Mouse (Mus musculus): ENCODE measurements around the gene Islr.

The Islr gene

DNA sequence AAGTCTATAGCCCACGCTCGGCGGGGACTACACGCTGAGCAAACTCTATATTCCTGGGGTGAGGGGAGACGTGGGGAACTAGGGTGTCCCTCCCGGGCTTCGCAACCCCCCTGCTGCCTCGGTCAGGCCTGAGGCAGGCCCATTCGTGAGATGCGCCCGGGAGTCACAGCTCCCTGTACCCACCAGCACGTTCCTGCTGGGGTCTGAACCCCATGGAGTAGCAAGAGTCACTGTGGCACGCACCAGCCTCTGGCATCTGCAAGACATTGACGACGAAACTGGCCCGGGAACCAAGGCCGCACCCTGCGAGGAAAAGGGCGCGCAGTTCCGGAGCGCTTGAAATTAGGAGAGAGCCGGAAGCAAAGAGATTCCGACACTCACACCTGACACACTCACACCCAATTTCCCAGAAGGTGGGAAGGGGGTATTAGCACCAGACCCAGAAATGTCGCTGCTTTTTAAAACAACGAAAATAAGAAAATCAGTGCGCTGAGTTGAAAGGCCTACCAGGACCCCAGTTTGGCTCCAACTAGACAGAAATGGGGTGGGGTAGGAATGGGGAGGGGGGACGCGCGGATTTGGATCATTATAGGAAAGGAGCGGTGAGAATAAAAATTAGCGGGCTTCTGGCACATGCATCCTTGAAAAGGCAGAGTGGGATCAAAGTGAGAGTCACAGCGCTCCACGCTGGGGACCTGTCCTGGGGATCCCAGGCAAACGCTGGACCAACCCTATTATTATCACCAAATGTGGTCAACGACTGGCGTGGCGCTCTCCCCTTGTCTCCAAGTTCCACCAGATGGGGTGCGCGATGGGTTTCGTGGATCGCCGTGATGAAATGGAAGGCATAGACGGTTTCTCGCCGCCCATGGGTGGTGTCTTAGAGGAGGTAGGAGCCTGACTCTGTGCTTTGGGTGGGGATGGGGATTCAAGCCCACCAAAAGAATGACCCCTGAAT is 7.2 kb downstream of the Islr start:
- WGBS: 26% methylated on average over 46 of the region's 46 CpGs

GRCm38 (mm10) chr9:58196141-58196540 is 8.0 kb downstream of the Islr start:
- WGBS: 20% methylated on average over 13 of the region's 14 CpGs

GRCm38 (mm10) chr9:58195671-58196070 is 8.4 kb downstream of the Islr start:
- 26% methylated on average over 1 of the region's 1 CpGs for WGBS

GRCm38 (mm10) chr9:58194222-58194621 is 9.9 kb downstream of the Islr start:
- 75% methylated on average over 9 of the region's 9 CpGs for WGBS

DNA sequence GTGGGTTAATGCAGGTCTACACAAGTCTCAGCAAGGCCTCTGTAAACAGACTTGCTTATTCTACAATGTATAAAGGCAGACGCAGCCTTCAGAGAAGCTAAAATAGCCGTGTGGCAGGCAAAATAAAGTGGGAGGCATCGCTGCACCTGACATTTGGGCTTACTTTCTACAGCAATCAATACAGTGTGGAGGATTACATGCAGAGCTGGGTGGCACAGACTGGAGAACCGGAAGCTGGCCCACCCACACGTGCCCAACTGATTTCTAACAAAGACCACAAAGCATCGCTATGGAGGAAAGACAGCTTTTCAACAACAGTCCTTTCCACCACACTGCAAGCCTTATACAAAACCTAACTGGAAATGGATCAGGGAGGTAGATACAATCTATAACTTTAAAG is 19.6 kb downstream of the Islr start:
- WGBS: 40% methylated on average over 6 of the region's 6 CpGs

- WGBS: 78% methylated on average over 2 of the region's 2 CpGs
Observed at GRCm38 (mm10) chr9:58179390-58179789, 24.7 kb downstream of the Islr start.

DNA sequence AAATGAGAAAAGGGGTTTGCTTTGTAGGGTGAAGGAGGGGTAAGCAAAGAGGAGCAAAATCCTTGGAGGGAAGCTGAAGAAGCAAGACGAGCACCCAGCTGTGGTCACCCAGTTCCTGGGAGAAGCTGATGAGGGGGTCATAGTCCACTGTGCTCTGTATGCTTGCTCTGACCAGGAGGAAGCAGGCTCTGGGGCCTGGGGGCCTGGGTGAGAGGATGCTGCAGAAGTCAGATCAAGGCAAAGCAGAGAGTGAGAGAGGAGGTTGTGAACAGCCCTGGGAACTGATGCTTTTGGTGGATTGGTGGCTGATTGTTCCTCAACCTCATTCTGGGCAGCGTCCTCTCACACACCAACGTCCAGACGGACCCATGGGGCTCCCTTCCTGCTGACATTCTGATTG is 26.9 kb downstream of the Islr start:
- WGBS: 55% methylated on average over 4 of the region's 4 CpGs

GRCm38 (mm10) chr9:58175745-58176487 is 28.2 kb downstream of the Islr start:
- WGBS: 41% methylated on average over 5 of the region's 5 CpGs

- 22% methylated on average over 5 of the region's 5 CpGs for WGBS
Observed at GRCm38 (mm10) chr9:58174818-58175251, 29.3 kb downstream of the Islr start.

DNA sequence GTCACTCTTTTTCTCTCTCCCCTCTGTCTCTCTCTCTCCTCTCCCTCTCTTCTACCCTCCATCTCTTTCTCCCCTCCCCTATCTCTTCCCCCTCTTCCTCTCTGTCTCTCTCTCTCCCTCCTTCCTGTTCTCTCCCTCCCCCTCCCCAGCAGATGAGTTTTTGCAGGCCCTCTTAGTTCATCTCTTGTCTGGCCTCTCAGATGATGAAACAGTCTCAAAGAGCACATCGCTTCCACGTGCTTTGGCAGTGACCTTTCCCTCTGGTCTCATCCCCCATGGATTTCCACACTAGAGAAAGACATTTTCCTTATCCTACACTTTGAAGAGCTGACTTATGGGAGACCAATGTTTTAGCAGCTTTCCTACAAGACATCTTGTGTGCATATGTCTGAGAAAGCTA is 31.2 kb downstream of the Islr start:
- 67% methylated on average over 2 of the region's 2 CpGs for WGBS

GRCm38 (mm10) chr9:58169426-58169825 is 34.7 kb downstream of the Islr start:
- 57% methylated on average over 6 of the region's 6 CpGs for WGBS

DNA sequence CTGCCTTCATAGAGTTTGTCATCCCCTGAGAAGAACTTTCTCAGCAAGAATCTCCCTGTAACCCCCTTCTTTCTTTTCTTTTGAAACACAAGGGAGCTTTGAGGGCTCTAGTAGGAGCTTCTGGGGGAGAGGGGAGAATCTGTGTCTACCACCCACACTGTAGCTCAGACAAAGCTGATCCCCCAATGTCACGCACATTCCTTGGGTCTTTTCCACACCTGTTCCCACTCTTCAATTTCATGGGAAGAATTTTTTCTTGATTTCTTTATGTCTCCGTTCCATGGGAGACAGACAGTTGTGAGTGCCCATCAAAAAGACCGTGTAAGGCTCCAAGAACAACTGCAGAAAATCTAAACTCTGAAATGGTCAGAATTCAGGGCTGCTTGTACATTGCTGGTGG is 35.2 kb downstream of the Islr start:
- 61% methylated on average over 3 of the region's 3 CpGs for WGBS

DNA sequence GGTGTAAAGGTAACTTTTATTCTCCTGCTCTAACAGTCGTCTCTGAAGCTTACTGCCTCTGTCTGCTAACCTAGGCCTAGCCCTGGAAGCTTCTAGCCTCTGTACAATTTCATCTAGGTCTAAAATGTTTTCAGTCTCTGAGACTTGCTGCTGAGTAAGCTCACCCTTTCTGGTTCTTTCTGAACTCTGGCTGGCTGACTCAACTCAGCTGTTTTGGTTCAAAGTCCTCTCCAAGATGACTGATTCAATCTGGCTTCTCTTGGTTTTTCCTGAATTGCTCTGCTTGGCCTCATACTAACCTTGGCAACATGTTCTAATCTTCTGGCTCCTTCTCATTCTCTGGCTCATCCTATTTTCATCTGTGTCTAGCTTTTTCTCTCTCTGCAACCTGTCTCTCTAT is 38.3 kb downstream of the Islr start:
- WGBS: 91% methylated on average over 1 of the region's 1 CpGs

GRCm38 (mm10) chr9:58163146-58163545 is 41.0 kb downstream of the Islr start:
- 66% methylated on average over 5 of the region's 5 CpGs for WGBS

- 94% methylated on average over 3 of the region's 3 CpGs for WGBS
Observed at GRCm38 (mm10) chr9:58162173-58162572, 41.9 kb downstream of the Islr start.

DNA sequence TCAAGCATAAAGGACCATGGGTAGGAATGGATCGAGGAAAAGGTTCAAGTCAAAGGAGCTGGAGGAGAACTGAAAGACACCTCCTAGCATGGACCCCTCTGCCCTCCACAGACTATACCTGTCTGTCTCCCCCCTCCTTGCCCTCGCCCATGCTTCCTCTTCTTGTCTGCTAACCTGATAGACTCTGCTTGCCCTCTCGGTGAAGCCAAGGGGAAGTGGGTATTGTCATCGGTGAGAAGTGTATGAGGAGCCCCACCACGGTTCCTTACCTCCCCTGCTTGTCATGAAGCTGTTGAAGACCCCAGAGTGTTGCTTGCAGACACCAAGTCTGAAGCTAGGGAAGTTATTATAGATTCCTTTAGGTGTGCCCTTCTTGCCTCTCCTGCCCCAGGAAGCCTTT is 43.8 kb downstream of the Islr start:
- 76% methylated on average over 5 of the region's 5 CpGs for WGBS

- WGBS: 41% methylated on average over 4 of the region's 4 CpGs
Observed at GRCm38 (mm10) chr9:58159855-58160254, 44.3 kb downstream of the Islr start.

DNA sequence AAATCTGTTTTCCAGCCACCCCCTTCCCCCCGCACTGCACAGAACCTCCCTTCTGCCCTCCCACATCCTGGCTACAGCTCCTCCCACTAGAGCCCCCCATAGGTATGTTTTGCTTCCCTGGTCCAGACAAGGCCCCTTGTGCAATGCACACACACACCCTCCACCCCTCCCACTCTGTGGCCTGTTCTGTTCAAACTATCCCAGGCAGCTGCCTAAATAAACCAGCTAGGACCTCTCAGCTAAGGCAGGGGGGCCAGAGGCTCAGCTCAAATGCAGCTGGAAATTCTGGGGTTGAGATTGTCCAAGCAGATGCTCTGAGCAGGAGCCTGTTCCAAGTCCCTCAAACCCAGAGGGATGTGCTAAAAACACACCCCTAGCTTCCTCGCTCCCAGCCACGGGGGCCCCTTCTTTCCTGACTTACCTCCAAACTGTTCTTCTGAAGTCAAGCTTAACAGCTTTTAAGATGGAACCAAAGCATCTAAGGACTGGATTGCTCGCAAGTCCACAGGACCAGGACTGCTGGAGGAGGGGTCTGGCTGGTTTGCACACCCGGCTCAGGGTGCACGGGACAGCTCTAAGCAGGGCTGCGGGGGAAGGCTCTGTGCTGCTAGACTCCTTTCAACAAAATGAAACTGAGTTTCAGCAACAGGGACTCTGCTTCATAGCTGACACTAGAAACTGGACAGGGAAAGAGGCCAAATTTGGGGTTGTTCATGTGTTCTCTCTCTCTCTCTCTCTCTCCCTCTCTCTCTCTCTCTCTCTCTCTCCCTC is 45.4 kb downstream of the Islr start:
- WGBS: 49% methylated on average over 7 of the region's 7 CpGs

GRCm38 (mm10) chr9:58157838-58158237 is 46.3 kb downstream of the Islr start:
- 82% methylated on average over 13 of the region's 13 CpGs for whole genome bisulfite sequencing

GRCm38 (mm10) chr9:58156819-58157560 is 47.1 kb downstream of the Islr start:
- WGBS: 89% methylated on average over 22 of the region's 22 CpGs

DNA sequence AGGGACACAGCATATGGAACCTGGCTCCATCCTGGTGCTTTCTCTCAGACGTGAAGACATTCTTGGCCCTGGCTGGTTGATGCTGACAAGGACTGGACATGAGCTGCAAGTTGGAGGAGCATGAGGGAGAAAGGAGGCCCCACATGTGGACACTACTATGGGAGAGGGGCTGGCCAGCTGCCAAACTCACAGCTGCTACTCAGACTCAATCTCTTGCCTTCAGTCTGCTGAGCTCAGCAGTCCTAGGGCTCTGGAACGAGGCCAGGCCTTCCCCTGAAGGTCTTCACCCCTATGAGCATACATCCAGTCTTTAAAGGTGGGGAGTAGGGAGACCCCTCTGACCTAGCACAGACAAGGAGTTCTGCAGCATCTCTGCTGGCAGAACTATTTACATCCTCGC is 48.7 kb downstream of the Islr start:
- 65% methylated on average over 3 of the region's 3 CpGs for whole genome bisulfite sequencing

All from cerebral cortex, adult 2 months (tissue).